Mouse (Mus musculus) frontal cortex, adult (tissue): ENCODE measurements around the gene Tmem135.
A peak's percentile ranks its signal among the peaks of the same experiment; 100 is the strongest.
"Not testable (repeated sequence)": the region's sequence is repeated elsewhere in the genome, so short reads cannot be mapped to it uniquely, and the experiment has no call there.

Source experiments
- ATAC-seq: cut with Nextera tagmentation; 2 replicates; pipeline ENCODE4 v1.9.2; 2017; ENCODE audit warnings: mild to moderate bottlenecking, moderate library complexity, mixed read lengths; ENCODE audit not compliant: low TSS enrichment

The Tmem135 gene

GRCm38 (mm10) chr7:89326202-89326601 lies 77.8 kb downstream of the Tmem135 start:
- no peak for ATAC-seq

GRCm38 (mm10) chr7:89322741-89323140 lies 81.3 kb downstream of the Tmem135 start:
- ATAC-seq = not testable (repeated sequence)

GRCm38 (mm10) chr7:89319351-89319750 lies 84.7 kb downstream of the Tmem135 start:
- ATAC-seq = no peak

GRCm38 (mm10) chr7:89317088-89317487 lies 86.9 kb downstream of the Tmem135 start:
- not testable (repeated sequence) for ATAC-seq

GRCm38 (mm10) chr7:89316112-89316511 lies 87.9 kb downstream of the Tmem135 start:
- ATAC-seq = no peak

- ATAC-seq = no peak
These were observed 92.5 kb downstream of the Tmem135 start for GRCm38 (mm10) chr7:89311555-89311954.

GRCm38 (mm10) chr7:89308926-89309325 lies 95.1 kb downstream of the Tmem135 start:
- no peak for ATAC-seq

- no peak for ATAC-seq
These were observed 95.8 kb downstream of the Tmem135 start for GRCm38 (mm10) chr7:89308238-89308637.

GRCm38 (mm10) chr7:89306831-89307230 lies 97.2 kb downstream of the Tmem135 start:
- ATAC-seq = no peak

GRCm38 (mm10) chr7:89304958-89305357 lies 99.1 kb downstream of the Tmem135 start:
- no peak for ATAC-seq

- ATAC-seq = no peak
These were observed 100.3 kb downstream of the Tmem135 start for GRCm38 (mm10) chr7:89303765-89304164.

GRCm38 (mm10) chr7:89298911-89299458 lies 105.0 kb downstream of the Tmem135 start:
- ATAC-seq = no peak

GRCm38 (mm10) chr7:89296941-89297340 lies 107.1 kb downstream of the Tmem135 start:
- ATAC-seq = peak; percentile 44; the same call in 1 of the 2 replicates

GRCm38 (mm10) chr7:89282664-89283063 lies 121.4 kb downstream of the Tmem135 start:
- ATAC-seq = no peak

- ATAC-seq = not testable (repeated sequence)
These were observed 133.6 kb downstream of the Tmem135 start for GRCm38 (mm10) chr7:89270438-89270837.

- ATAC-seq = peak; percentile 38; the same call in 1 of the 2 replicates
These were observed 134.2 kb downstream of the Tmem135 start for GRCm38 (mm10) chr7:89269826-89270225.

- peak; percentile 56; the same call in 1 of the 2 replicates for ATAC-seq
These were observed 136.5 kb downstream of the Tmem135 start for GRCm38 (mm10) chr7:89267542-89267941.

- 0 out of 2 replicates have a peak, but pooled peaks have one; percentile 22 for ATAC-seq
These were observed 137.8 kb downstream of the Tmem135 start for GRCm38 (mm10) chr7:89266017-89266760.

- no peak for ATAC-seq
These were observed 143.1 kb downstream of the Tmem135 start for GRCm38 (mm10) chr7:89260966-89261365.

- no peak for ATAC-seq
These were observed 145.2 kb downstream of the Tmem135 start for GRCm38 (mm10) chr7:89258832-89259231.

GRCm38 (mm10) chr7:89257871-89258502 lies 146.0 kb downstream of the Tmem135 start:
- ATAC-seq = no peak

- peak; percentile 72 for ATAC-seq
These were observed 150.2 kb downstream of the Tmem135 start for GRCm38 (mm10) chr7:89253772-89254171.

GRCm38 (mm10) chr7:89253317-89253716 lies 150.7 kb downstream of the Tmem135 start:
- ATAC-seq = no peak
